Mouse (Mus musculus) MEL (cell line): Measurements from ENCODE around the gene Eif4e2.

Experiments
- BHLHE40 ChIP-seq: IDR thresholded peaks from 2 replicates; pipeline ENCODE4 v1.6.1; 2012; ENCODE audit warnings: low read depth, mild to moderate bottlenecking, inconsistent platforms, low read length, improper control_type of control experiment, borderline replicate concordance
- CHD2 ChIP-seq: IDR thresholded peaks from 2 replicates; pipeline ENCODE4 v1.6.1; 2011; ENCODE audit warnings: low read length, improper control_type of control experiment
- CTCF ChIP-seq, 3 experiments: IDR thresholded peaks in 2 of 3; conservative IDR thresholded peaks in 1 of 3; 2 replicates each; pipeline ENCODE4 v1.5.1; 2011 to 2012; ENCODE audit warnings: low read length in 3 of 3, low read depth in 2 of 3, mild to moderate bottlenecking in 2 of 3, improper control_type of control experiment in 1 of 3, inconsistent platforms in 1 of 3, mixed read lengths in 1 of 3, moderate library complexity in 1 of 3; ENCODE audit not compliant: control insufficient read depth in 1 of 3, insufficient read depth in 1 of 3, poor library complexity in 1 of 3, severe bottlenecking in 1 of 3
- E2F4 ChIP-seq: IDR thresholded peaks from 2 replicates; pipeline ENCODE4 v1.6.1; 2011; ENCODE audit warnings: low read depth, low read length, improper control_type of control experiment, borderline replicate concordance
- POLR2A ChIP-seq, 2 experiments: IDR thresholded peaks; 2 replicates each; pipeline ENCODE4 v1.6.1; 2011 to 2012; ENCODE audit warnings: low read length in 2 of 2, mild to moderate bottlenecking in 2 of 2, control low read depth in 1 of 2, improper control_type of control experiment in 1 of 2, low read depth in 1 of 2, moderate library complexity in 1 of 2; ENCODE audit not compliant: control insufficient read depth in 1 of 2, insufficient read depth in 1 of 2, poor library complexity in 1 of 2
- POLR2AphosphoS5 ChIP-seq: IDR thresholded peaks from 2 replicates; pipeline ENCODE4 v1.6.1; 2012; ENCODE audit warnings: low read depth, borderline replicate concordance, mild to moderate bottlenecking, inconsistent platforms, low read length, moderate library complexity, mixed read lengths
- RAD21 ChIP-seq: IDR thresholded peaks from 2 replicates; pipeline ENCODE4 v1.6.1; 2011; ENCODE audit warnings: mild to moderate bottlenecking, low read depth, low read length, improper control_type of control experiment
- TAL1 ChIP-seq: IDR thresholded peaks from 2 replicates; pipeline ENCODE4 v1.6.1; 2012; ENCODE audit warnings: mild to moderate bottlenecking, inconsistent platforms, low read length, moderate library complexity, mixed read lengths
- USF1 ChIP-seq: IDR thresholded peaks from 2 replicates; pipeline ENCODE4 v1.6.1; 2014; ENCODE audit warnings: low read depth, mild to moderate bottlenecking, inconsistent platforms, low read length, improper control_type of control experiment, moderate library complexity
- ZNF384 ChIP-seq: IDR thresholded peaks from 2 replicates; pipeline ENCODE4 v1.6.1; 2012; ENCODE audit warnings: low read depth, mild to moderate bottlenecking, inconsistent platforms, low read length, improper control_type of control experiment

DNA sequence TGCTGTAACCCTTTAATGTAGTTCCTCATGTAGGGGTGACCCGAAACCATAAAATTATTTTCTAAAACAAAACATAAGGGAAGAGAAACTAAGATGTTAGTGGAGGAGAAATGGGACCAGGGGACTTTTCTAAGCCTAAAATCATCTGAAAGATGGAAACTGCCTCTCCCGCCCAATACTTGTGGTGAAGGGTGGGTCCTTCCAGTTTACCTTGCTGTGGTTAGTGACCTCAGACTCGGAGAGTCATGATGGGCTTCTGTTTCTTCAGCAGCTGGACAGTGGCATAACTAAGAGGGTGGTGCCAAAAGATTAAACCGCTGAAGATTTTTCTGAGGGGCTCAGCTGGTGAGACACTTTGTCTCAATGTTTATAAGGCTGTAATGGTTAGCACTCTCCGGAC lies 66.6 kb downstream of the Eif4e2 start:
- TF ChIP-seq TAL1 (no peak), CTCF (IDR thresholded peaks at IDR 0.05 in 2 of 3, conservative IDR thresholded peaks at IDR 0.05 in 1 of 3; ENCODE audit: control insufficient read depth in 1 of 3, insufficient read depth in 1 of 3, low read depth in 2 of 3, low read length in 3 of 3, poor library complexity in 1 of 3, severe bottlenecking in 1 of 3) (no peak), CHD2 (no peak), BHLHE40 (no peak), ZNF384 (no peak), RAD21 (no peak), POLR2A (IDR thresholded peaks at IDR 0.05; ENCODE audit: control insufficient read depth in 1 of 2, insufficient read depth in 1 of 2, low read depth in 1 of 2, low read length in 2 of 2, poor library complexity in 1 of 2) (no peak), USF1 (no peak), E2F4 (no peak), POLR2AphosphoS5 (no peak)
